Mouse (Mus musculus) urinary bladder, postnatal 14 days (tissue): ENCODE measurements around the gene Cerk.
"Not testable (repeated sequence)": the region's sequence is repeated elsewhere in the genome, so short reads cannot be mapped to it uniquely, and the experiment has no call there.

Source experiments
- DNase-seq: peaks from one replicate; pipeline ENCODE4 v3.0.0; 2021; ENCODE audit warnings: low spot score

Gene Cerk

DNA sequence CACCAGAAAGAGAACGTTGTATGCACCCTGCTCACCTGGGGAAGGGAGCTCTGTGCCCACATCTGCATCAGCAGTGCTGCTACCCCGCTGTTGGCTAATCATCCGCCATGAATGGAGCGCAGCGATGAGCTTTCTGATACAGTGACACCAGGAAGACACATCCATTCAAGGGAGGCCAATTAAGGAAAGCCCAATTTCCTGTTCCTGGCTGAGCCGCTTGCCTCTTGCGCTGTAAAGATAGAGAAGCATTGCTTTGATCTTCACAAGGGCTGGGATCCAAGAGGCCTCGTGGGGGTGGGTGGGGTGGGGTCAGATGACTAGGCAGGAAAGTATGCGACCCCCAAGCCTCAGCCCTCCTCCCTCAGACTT is 72.6 kb downstream of the Cerk start:
- DNase-seq, result no peak

DNA sequence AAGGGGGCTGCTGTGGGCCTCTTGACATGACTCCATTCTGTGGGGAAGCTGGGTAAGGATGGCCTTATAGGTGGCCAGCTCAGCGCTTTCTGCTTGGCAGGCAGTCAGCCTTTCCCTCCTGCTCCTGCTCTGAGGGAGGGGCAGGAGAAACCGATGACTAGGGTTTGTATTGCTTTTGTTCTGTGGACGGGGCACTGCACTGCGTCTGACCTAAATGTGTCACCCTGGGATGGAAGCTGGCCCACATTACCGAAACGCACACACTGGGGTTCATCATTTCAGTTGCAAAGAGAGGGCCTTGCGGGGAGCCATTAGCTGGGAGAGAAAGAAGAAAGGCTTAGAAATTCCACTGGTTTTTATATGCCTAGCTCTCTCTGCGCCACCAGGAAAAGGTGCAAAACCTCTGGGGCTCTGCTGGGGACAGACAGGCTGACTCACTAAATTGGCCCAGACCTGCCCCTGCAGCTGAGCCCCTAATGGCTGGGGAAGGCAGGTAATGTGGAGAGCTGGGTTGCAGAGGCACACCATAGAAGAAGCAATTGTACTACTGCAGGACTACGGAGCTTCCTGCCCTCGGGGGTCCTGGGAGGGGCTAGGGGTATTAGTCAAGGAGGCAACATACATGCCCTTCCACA is 73.1 kb downstream of the Cerk start:
- DNase-seq, result peak; percentile 27

DNA sequence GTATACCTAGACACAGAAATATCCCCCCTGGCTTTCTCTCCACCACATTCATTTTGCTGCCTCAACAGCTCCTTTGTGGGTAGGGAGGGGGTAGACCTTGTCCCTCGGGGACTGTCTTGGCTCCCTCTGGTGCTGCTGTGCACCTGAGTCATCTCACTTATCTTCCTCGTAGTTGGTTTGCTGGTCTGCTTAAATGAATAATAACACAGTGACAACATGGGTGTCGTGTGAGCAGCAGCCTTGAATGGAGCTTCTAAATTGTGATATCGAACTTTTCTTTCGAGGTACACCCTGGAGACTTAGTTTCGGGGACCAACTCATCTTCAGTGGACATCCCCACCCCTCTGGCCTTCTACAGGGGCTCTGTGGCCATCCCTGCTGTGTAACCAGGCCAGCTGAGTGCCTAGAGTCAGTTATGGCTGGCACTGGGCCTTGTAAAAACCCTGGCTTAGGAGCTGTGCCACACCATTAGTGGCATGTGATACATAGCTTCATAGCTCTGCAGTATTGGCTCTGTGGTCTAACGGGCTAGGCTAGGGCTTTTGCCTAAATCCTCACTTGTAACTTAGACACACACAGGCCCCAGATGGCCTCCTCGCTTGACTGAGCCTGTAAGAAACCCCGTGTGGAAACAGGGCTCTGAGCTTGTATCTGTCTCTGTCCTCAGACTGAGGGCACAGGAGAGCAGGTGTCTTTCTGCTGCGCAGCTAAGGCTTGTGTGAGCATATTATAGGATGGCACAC is 75.4 kb downstream of the Cerk start:
- DNase-seq, result no peak

DNA sequence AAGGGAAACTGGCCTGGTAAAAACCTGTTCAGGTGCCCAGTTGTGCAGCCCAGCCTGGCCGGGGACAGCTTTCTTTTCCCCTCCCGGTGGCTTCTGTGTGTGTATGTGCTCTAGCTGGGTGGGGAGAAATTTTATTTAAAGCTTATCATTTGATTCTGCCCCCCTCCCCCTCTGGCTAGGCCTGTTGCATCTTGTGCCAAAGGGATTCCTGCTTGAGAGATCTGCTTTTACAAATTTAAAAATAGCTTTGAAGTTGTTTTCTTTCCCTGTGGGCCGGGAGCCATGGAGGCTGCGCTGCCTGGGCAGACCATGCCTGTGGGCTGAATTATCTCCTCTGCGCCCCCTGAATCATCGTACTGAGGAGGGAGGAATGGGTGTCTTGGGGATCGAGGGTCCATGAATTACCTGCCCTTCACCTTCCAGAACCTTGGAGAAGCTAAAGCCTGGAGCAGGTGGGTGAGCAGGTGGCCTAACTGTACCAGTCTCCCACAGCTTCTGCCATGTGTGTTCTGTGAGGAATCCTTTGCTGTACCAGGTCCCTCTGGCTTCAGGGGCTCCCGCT is 76.2 kb downstream of the Cerk start:
- no peak for DNase-seq

DNA sequence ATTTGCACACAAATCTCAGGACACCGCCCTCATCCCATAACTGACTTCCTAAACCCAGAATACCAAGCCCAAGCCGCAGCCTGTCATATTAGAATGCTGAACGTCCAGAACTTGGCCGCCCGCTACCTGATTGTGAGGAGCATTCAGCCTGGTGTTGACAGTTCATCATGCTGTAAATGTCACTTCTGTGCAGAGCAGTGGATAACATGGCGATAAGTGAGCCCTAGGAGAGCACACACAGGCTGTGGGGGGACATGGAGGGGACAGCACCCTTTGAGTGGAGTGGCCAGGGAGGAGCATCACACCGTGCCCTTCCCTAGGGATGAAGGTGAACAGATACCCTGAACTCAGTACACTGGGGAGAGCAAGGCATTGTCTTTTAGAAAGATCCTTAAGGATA is 76.7 kb downstream of the Cerk start:
- DNase-seq, result no peak

DNA sequence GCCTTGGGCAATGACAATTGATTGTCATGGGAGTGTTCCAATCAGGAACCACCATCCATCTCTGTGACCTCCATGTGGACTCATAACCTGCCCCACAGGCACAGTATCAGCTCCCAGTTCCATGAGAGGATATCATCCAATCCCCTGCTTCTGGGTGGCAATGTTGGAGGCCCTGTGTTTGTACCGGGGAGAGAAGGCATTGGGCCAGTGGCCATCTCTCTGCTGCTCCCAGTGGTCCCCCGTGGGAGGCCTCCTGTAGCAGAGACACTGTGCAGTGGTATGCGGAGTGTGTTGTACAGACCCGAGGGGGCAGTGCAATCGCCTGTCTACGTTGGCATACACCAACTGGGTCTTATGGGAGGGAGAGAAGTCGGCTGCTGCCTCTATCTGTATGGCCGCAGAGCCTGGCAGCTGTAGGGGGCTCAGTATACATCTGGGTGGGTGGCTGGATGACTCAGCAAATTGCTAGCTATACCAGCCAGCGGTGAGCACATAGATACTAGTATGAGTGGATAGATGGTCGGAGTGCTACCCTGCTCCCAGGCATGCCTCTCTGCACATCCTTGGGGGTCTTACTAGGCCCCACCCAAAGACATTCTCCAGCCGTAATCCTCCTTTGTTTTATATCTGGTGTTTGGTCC is 78.0 kb downstream of the Cerk start:
- no peak for DNase-seq

DNA sequence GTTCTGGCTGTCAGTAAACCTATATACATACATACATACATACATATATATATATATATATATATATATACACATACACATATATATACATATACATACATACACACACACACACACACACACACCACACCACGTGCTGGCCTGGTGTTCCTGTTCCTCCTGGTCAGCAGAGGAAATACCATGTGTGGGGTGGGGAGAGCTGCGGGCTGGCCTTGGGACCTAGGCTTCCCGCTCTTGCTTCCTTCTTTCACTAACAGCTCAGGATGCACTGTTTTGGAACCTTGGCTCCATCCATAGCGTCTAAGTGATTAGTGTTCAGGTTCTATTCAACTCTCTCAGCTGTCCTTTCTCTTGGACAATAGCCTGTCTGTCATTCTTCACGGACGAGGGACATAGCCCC is 80.2 kb downstream of the Cerk start:
- no peak for DNase-seq

DNA sequence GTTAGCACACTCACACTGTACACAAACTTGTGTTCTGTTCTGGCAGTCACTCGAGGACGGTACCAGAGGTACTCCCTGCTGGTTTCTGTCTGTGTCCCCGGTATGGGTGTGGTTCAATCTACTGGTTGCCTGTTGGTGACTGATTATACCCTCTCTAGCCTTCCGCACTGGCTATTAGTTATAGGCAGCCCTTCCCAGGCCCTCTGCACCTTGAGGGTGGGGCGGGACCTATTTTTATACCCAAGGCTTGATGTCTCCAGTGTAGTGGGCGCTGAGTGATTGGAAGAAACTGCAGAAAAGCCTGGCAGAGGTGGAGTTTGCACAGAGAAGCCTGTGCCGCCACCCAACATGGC is 80.6 kb downstream of the Cerk start:
- no peak for DNase-seq

DNA sequence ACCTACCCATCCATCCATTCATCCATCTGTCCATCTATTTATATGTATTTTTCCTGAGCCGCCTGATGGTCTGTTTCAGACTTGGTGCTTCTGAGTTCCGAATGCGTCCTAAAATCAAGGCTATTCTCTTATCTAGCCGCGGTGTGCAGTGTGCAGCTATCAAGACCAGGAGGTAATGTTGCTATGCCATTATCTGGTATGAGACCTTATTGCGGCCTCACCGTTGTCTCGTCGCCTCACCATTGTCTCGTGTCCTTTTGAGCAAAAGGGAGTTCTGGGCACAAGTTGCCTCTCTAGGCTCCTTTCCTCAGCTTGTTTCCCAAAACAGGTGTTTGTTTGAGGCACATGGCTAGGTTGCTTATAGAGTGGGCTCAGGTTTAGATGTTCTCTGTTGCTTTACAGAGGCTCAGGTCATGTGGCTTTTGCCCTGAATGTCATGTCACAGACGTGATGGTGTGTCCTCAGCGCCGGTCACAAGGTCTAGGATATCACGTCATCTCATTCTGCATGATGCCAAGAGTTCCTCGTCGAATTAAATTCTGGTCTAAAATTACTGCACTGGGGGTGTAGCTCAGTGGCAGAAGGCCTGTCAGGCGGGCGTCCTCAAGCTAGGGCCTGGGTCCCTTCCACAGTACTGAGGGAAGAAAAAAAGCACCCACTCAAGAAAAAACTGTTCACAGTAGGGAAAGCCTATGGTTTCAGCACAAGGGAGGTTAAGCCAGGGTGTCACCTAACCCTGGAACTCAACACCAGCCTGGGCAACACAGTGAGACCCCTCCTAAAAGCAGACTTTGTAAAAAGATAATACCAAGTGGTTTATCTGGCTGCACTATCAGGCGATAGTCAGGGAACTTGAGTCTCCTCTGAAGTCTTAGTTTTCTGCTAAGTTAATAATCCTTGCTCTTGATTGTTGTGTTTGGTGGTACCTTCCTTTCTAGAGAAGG is 81.3 kb downstream of the Cerk start:
- DNase-seq, result no peak

DNA sequence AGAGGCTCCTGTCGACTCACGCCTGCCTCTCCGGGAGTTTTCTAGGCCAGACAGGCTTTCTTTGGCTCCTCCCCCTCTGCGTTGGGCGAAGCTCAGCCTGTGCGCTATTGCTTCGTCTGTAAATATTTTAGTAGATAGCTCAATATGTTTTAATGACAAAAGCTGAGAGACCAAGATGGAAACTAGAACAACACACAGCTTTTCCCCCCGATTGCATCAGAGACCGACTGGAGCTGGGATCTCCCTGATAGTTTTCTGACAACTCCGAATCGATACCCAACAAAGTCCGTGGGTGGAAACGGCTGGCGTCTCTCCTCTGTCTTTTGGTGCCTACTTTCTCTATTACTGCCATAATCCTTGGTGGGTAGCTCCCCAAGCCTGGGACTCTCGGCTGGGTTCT is 83.6 kb downstream of the Cerk start:
- no peak for DNase-seq

DNA sequence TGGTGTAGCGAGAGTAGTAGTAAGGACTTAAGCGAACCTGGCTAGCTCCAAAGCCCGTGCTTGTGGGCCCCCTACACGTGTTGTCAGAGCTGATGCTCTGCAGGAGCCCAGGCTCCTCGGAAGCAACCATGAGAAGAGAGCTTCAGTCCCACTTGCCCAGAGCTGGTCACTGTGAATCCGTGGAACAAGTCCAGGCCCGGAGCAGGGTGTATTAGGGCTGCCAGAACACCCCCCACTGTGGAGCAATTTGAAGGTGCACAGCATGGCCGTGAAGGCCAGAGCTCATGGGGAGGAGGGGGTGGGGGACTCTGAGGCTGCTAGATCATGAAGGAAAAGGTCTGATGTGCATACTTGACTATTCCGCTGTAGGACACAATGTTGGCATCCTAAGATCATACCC is 84.4 kb downstream of the Cerk start:
- DNase-seq, result no peak

DNA sequence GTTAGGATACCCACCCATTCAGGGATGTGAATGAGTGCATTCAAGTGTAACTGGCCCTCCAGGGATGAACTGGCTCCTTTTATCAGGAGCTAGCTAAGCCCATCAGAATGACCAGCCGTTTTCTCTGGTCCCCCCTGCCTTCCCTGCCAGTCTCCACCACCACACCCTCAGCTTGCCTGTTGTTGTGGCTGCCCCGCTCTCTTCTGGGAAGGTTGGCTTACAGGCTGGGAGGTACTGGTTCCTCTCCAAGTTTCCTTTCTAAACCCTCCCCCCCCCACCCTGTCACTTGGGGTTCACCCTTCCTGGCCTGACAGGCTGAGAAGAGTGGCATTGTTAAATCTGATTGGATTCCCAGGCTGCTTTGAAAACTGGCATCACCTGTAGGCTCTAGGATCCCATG is 88.1 kb downstream of the Cerk start:
- no peak for DNase-seq

DNA sequence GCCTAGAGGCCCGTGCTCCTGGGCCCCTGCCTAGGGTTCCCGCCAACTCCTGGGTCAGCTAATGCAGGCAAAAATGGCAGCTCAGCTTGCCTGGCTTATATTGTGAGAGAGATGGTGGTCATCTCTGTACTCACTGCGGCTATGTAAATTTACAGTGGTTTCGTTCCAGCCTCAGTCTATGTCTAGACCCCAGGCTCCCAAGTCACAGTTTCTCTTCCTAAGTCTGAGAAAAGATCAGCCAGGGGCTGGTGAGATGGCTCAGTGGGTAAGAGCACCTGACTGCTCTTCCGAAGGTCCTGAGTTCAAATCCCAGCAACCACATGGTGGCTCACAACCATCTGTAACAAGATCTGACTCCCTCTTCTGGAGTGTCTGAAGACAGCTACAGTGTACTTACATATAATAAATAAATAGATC is 89.3 kb downstream of the Cerk start:
- not testable (repeated sequence) for DNase-seq

DNA sequence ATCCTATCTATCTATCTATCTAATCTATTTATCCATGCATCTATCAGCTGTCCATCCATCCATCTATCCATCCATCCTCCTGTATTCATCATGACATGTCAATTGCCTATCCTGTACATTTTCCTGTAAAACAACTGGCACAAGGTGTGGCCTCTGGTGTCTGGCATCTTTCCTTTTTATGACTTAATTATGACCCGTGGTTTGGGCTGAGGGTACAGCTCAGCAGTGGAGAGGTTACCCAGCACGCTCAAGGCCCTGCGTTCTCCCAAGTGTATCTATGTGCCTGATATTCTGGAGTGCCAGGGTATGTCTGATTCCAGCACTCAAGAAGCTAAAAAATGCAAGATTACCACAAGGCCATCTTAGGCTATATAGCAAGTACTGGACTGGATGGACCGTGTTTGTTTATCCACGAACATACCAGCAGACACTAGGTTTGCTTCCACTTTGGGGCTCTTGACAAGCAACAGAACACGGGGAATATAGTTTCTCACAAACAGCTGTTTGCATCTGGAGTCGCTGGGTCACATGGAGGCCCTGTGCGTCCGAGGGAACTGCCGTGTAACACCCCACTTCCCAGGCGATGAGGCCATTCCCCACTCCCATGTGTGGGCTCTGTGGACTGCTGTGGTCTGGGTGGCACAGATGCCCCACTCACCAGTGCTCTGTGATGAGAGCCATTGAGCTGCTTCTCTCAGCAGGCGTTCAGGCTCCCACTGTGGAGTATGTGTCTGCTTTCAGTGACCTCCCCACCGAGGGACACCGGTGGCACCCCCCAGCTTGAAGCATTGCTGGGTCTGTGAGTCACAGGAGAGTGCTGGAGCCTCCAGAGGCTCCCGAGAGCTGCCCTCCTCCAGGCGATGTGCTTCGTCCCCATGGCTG is 90.0 kb downstream of the Cerk start:
- DNase-seq, result no peak

DNA sequence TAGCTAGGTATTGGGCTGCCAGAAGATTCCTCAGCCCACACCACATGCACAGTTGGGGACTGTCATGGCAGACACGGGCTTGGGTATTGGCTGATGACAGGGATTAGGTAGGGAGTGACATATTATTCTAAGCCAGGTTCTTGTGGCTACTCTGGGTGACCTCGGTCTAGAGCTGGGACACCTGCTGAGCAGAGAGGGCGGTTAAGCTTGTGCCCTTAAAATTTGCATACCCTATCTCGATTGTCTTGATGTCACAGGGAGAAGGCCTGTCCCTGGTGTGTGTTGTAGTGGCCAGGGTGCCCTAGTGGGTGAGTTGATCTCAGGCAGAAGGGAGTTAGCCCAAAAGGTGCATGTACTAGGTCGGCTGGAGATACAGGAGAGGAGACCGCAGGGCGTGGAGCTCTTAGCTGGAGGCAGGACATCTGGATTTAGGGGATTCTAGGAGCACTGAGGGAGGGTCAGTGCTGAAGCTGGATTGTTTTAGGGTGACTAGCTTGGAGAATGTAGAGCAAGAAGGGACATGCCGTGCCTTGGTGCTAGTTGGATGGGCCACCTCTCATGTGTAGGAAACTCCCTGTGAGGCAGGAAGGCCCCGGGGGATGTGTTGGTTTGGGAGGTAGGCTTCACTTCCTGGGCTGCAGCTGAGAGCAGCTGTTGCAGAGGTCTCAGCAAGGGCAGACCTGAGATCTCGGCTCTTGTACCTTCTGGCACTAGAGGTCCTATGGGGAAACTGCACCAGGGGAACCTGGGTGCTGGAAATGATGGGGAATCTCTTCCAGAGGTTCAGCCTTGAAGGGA is 91.4 kb downstream of the Cerk start:
- no peak for DNase-seq

DNA sequence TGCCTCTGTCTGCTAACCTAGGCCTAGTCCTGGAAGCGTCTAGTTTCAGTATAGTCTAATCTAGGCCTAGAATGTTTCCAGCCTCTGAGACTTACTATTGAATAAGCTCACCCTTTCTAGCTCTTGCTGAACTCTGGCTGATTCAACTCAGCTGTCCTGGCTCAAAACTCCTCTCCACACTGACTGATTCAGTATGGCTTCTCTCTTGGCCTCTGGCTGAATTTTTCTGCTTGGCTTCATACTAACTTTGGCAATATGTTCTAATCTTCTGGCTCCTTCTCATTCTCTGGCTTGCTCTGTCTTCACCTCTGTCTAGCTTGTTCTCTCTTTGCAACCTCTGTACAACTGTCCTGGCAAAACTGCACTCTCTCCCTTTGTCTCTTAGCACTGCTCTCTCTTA is 92.7 kb downstream of the Cerk start:
- DNase-seq, result no peak

DNA sequence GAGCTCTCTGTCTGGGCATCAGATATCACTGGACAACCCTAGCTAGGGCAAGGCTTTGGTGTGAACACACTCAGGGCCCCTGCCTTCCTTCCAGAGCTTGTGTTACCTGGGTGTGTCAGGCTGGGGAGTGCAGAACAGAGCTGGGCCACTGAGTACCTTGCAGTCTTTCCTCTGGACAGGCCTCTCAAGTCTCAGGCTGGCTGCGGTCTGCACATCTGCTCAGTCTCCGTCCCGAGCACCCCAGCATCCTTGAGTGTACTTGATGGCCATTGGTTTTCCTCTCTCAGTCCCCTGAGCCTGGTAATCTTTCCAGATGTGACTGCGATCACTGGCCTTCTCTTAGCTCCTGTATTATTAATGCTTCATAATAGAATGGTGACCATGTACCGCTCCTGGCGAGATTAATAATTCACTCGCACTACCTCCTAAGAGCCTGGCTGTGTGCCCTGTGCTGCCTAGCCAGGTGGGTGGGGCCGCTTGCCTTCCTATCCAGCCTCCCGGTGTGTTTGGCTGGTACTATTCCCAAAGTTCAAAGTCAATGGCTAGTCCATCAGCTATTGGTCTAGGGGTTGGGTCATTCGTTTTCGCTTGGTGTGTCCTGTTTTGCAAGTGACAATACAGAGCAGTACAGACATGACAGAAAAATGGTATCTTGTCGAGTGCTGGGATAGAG is 93.8 kb downstream of the Cerk start:
- peak; percentile 44 for DNase-seq

DNA sequence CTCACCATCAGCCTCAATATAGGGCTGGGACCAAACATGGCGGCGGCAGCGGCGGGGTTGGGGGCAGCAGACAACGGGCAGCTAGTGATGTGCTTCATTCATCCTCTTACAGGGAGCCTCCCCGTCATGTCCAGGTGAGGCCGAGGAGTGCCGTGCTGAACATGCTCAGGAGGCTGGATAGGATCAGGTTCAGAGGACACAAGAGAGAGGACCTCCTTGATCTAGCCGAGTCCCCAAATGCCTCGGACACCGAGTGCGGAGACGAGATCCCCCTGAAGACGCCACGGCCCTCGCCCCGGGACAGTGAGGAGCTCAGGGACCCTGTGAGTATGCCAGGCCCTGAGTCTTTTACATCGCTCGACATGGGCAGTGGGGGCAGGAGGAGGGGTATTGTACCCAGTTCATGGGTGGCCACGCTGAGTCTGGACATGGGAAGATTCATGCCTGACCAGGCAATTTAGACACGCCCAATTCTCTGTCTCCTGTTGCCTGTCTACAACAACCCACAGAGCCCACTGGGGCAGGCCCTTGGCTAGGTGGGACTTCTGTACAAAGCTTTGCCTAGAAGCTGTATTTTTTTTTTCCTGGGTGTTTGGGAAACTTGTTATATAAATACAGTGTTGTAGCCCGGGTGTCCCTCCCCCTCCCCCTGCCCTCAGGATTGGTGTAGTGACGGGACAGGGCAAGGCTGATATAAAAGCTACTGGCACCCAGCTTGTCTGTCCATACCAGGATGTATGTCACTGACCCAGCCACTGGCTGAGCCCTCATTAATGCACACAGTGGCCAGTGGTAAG is 94.5 kb downstream of the Cerk start:
- DNase-seq, result no peak

DNA sequence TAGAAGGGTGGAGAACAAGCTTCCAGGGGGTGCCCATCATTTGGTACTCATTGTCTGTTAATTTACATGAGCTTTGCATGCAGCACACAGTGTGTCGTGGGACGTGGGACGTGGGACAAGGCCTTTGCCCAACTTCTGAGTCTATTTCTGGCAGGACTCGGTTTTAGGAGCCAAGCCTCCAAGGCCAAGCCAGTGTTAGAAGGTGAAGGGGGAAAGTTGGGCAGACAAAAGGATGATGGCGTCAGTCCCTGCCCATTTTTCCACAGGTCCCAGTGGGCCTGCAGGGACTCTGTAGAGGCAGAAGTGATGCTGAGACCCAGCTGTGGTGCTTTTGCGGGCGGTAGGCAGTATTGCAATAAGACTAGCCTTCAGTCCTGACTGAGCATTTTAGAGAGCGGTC is 95.4 kb downstream of the Cerk start:
- no peak for DNase-seq
